Mouse (Mus musculus): Measurements from ENCODE around the gene Lhfpl4.

DNA sequence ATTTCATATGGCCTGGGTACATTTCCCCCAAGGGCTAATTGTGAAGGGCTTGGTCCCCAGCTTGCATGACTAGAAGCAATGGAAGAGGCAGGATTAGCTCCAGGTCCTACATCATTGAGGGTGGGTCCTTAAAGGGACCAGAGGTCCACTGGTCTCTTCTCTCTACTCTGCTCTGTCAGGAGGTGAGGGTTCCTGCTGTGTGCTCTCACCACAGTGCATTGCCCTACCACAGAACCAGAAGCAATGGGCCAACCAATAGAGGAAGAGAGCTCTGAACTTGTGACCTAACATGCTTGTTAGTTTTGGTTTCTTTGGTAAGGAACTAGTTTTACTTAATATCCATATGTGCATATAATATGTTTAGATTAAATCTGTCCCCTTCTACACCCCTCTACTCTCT, 31.5 kb upstream of the Lhfpl4 start:
- TF ChIP-seq CTCF (IDR thresholded peaks at IDR 0.05; ENCODE audit: extremely low read depth, insufficient read depth, insufficient read length, insufficient replicate concordance) (no peak), POLR2A (IDR thresholded peaks at IDR 0.05; ENCODE audit: low read depth, low read length) (no peak)
